Mouse (Mus musculus) heart, adult 2 months (tissue): ENCODE data around the gene Gm21905. TPM values are rescaled to one million over a fixed set of nuclear protein-coding genes. Genes with fewer than 3 reads are reported as not detected.

Experiments used
- DNase-seq, 2 experiments: peaks; one replicate each; pipeline ENCODE4 v3.0.0; 2021
- H3K27ac ChIP-seq: fragments of 200-600 bp; 2 replicates; pipeline ENCODE4 v1.8.1; 2022
- H3K27me3 ChIP-seq: fragments of 200-500 bp; 2 replicates; pipeline ENCODE4 v1.6.1; 2012; ENCODE audit warnings: mild to moderate bottlenecking, low read length, inconsistent platforms, mixed read lengths; ENCODE audit not compliant: control insufficient read depth, insufficient read depth
- H3K36me3 ChIP-seq: fragments of 200-500 bp; 2 replicates; pipeline ENCODE4 v1.6.1; 2012; ENCODE audit warnings: low read length, inconsistent platforms; ENCODE audit not compliant: control insufficient read depth, insufficient read depth
- H3K4me1 ChIP-seq: fragments of 200-500 bp; 2 replicates; pipeline ENCODE4 v1.6.1; 2011; ENCODE audit warnings: low read length; ENCODE audit not compliant: control insufficient read depth, insufficient read depth
- H3K4me3 ChIP-seq: fragments of 200-600 bp; 2 replicates; pipeline ENCODE4 v1.8.1; 2022
- H3K79me2 ChIP-seq: fragments of 200-500 bp; replicated peaks from 2 replicates; pipeline ENCODE4 v1.6.1; 2012; ENCODE audit warnings: mild to moderate bottlenecking, inconsistent platforms, low read length, moderate library complexity, mixed read lengths; ENCODE audit not compliant: control insufficient read depth, insufficient read depth
- H3K9ac ChIP-seq: fragments of 200-500 bp; 2 replicates; pipeline ENCODE4 v1.6.1; 2012; ENCODE audit warnings: low read depth, mild to moderate bottlenecking, control low read depth, inconsistent platforms, low read length, mixed read lengths
- CTCF ChIP-seq: fragments of 200-600 bp; IDR thresholded peaks from 2 replicates; pipeline ENCODE4 v1.8.1; 2022; ENCODE audit warnings: antibody characterized with exemption, mild to moderate bottlenecking, moderate library complexity
- EP300 ChIP-seq: fragments of 200-500 bp; IDR thresholded peaks from 2 replicates; pipeline ENCODE4 v1.6.1; 2011; ENCODE audit warnings: low read depth, low read length, control low read depth; ENCODE audit not compliant: insufficient read depth
- POLR2A ChIP-seq: fragments of 200-500 bp; IDR thresholded peaks from 2 replicates; pipeline ENCODE4 v1.6.1; 2011; ENCODE audit warnings: mild to moderate bottlenecking, low read depth, low read length, control low read depth; ENCODE audit not compliant: insufficient read depth
- whole genome bisulfite sequencing: fragments of 180-500 bp; shearing (Covaris S2); methylation state at CpG from one replicate; pipeline ENCODE4 v1.1.7; 2018; 5-methylcytosine and 5-hydroxymethylcytosine counted together
- intact Hi-C: fragments of 180-260 bp; cut with DNase I; formaldehyde crosslinking; loops from one replicate; pipeline ENCODE4 v1.15.1; 2025
- long read RNA-seq: library from polyadenylated mRNA; stranded (forward); transcript quantifications from one replicate; pipeline ENCODE4 v2.0.0, GENCODE M21; 2021
- polyA plus RNA-seq: library from polyadenylated mRNA; depleted of rRNA; stranded (reverse); fragments of >200 nt; gene quantifications from 2 replicates; pipeline ENCODE4 v1.2.3, GENCODE M21; 2012; rRNA removed
- total RNA-seq, 2 experiments: library from RNA; stranded (reverse); gene quantifications; 2 replicates each; pipeline ENCODE4 v1.2.3; 2021

The Gm21905 gene
- not detected for total RNA-seq
- polyA plus RNA-seq = not detected in 2 replicates
- long read RNA-seq = 0 reads

GRCm38 (mm10) chr5:67946321-67946720 is at the start of gene Gm21905:
Gene Gm21905, minus strand, starts transcription at chr5:67946421.
- intact Hi-C loops = no loop called here
- Histone ChIP-seq H3K4me3 (no peak within 1 kb of the TSS), H3K27ac (no peak within 1 kb of the TSS), H3K9ac (no peak within 1 kb of the TSS), H3K27me3 (no peaks in the 10 kb centered on the region; the same call in 1 of the 2 replicates), H3K4me1 (peaks cover 2% of the 10 kb centered on the region; the same call in 1 of the 2 replicates), H3K36me3 (no peaks in the 10 kb centered on the region), H3K79me2 (no peaks in the 10 kb centered on the region)
- 69% methylated on average over 5 of the region's 5 CpGs for WGBS
- TF ChIP-seq POLR2A = no peak
- no peak for TF ChIP-seq EP300
- no peak for TF ChIP-seq CTCF
- DNase-seq = no peak

DNA sequence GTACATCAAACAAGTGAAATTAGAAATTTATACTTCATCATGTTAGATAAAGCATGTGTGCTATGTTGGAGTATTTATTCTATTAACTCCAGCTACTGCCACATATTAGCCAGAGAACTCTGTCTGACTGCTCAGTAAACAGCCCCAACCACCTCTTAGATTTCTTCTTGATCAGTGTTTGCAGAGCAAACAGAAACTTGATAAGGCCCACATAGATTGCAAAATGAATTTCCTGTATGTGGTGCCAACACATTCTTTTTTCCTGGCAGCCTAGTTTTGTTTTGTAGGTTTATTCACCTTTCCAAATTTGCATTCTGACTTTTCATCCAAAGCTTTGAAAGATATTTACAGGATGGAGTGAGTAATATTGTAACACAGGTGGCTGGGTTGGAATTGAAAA is 44.2 kb upstream of the Gm21905 start:
- H3K27me3 ChIP-seq = no peaks in the 10 kb centered on the region
- no peaks in the 10 kb centered on the region for H3K79me2 ChIP-seq
- H3K4me3 ChIP-seq = no peak overlapping the region
- intact Hi-C loops = no loop called here
- H3K4me1 ChIP-seq = no peaks in the 10 kb centered on the region
- H3K36me3 ChIP-seq = no peaks in the 10 kb centered on the region
- no peak for TF ChIP-seq EP300
- TF ChIP-seq CTCF = no peak
- TF ChIP-seq POLR2A = no peak
- DNase-seq = no peak
- H3K9ac ChIP-seq = no peak overlapping the region
- H3K27ac ChIP-seq = no peak overlapping the region

GRCm38 (mm10) chr5:67981946-67982526 is 35.8 kb upstream of the Gm21905 start:
- no peak overlapping the region for H3K9ac ChIP-seq
- TF ChIP-seq POLR2A = no peak
- no peak for TF ChIP-seq EP300
- no peak for TF ChIP-seq CTCF
- no peaks in the 10 kb centered on the region for H3K36me3 ChIP-seq
- H3K79me2 ChIP-seq = no peaks in the 10 kb centered on the region
- no peaks in the 10 kb centered on the region for H3K27me3 ChIP-seq
- no peak overlapping the region for H3K4me3 ChIP-seq
- no peak overlapping the region for H3K27ac ChIP-seq
- H3K4me1 ChIP-seq = no peaks in the 10 kb centered on the region
- DNase-seq = no peak
- intact Hi-C loops = no loop called here
- WGBS = 45% methylated on average over 3 of the region's 3 CpGs

DNA sequence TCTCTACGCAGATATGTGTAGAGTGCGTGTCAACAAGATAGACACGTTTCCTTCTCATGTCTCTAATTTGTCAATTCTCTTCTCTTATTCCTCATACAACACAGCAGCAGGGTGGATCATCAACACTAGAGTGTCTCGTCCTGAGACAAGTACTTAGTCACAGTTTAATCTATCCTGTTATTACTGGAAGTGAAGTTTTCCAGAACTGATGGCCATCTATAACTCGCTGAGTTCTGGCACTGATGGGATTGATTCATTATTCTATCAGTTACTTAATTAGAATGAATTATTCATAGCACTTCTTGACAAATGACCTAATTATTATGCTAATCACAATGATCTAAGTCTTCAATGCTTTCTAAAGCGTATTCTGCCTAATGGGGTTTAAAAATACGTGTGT is 23.3 kb upstream of the Gm21905 start:
- H3K79me2 ChIP-seq = no peaks in the 10 kb centered on the region
- 79% methylated on average over 7 of the region's 7 CpGs for WGBS
- no peaks in the 10 kb centered on the region for H3K36me3 ChIP-seq
- H3K27me3 ChIP-seq = no peaks in the 10 kb centered on the region
- H3K9ac ChIP-seq = no peak overlapping the region
- H3K27ac ChIP-seq = no peak overlapping the region
- no peak overlapping the region for H3K4me3 ChIP-seq
- intact Hi-C loops = no loop called here
- H3K4me1 ChIP-seq = no peaks in the 10 kb centered on the region
- TF ChIP-seq POLR2A (no peak), CTCF (no peak), EP300 (no peak)
- DNase-seq = no peak

GRCm38 (mm10) chr5:67961708-67962629 is 15.7 kb upstream of the Gm21905 start:
- Histone ChIP-seq H3K9ac (no peak overlapping the region), H3K4me3 (no peak overlapping the region), H3K4me1 (no peaks in the 10 kb centered on the region), H3K27me3 (no peaks in the 10 kb centered on the region), H3K27ac (no peak overlapping the region), H3K79me2 (no peaks in the 10 kb centered on the region), H3K36me3 (no peaks in the 10 kb centered on the region)
- TF ChIP-seq CTCF (no peak), EP300 (no peak), POLR2A (no peak)
- intact Hi-C loops = no loop called here
- 59% methylated on average over 7 of the region's 7 CpGs for WGBS
- DNase-seq = no peak

- Histone ChIP-seq H3K27ac (no peak overlapping the region), H3K4me3 (no peak overlapping the region), H3K79me2 (no peaks in the 10 kb centered on the region), H3K9ac (no peak overlapping the region), H3K36me3 (no peaks in the 10 kb centered on the region), H3K27me3 (no peaks in the 10 kb centered on the region), H3K4me1 (no peaks in the 10 kb centered on the region)
- WGBS = 75% methylated on average over 7 of the region's 7 CpGs
- TF ChIP-seq POLR2A = no peak
- no peak for TF ChIP-seq CTCF
- intact Hi-C loops = no loop called here
- DNase-seq = no peak
Observed at GRCm38 (mm10) chr5:67955486-67955885, 9.3 kb upstream of the Gm21905 start.
